Mouse (Mus musculus): ENCODE measurements around the gene Pgap1. TPM values are rescaled to one million over a fixed set of nuclear protein-coding genes. Genes with fewer than 3 reads are reported as not detected.

The Pgap1 gene
- polyA plus RNA-seq (2017; shearing (Covaris generic)): 10 to 100 TPM in 1 of 3 experiments, 1 to 10 TPM in 2; 8.0 to 14.7 (median 9.6) TPM

GRCm38 (mm10) chr1:54557301-54558229 lies at the start of gene Pgap1:
Pgap1 (minus strand) TSS chr1:54557684.
- ATAC-seq: peak; percentile 81

GRCm38 (mm10) chr1:54606936-54607335 lies 49.5 kb upstream of the Pgap1 start:
- ATAC-seq: no peak

- ATAC-seq: no peak
Observed at GRCm38 (mm10) chr1:54601692-54602091, 44.2 kb upstream of the Pgap1 start.

GRCm38 (mm10) chr1:54600275-54600674 lies 42.8 kb upstream of the Pgap1 start:
- ATAC-seq: peak; percentile 78

GRCm38 (mm10) chr1:54597594-54598217 lies 40.2 kb upstream of the Pgap1 start:
- ATAC-seq: no peak

- no peak for ATAC-seq
Observed at GRCm38 (mm10) chr1:54596151-54596550, 38.7 kb upstream of the Pgap1 start.

GRCm38 (mm10) chr1:54587076-54587475 lies 29.6 kb upstream of the Pgap1 start:
- no peak for ATAC-seq

GRCm38 (mm10) chr1:54585971-54586555 lies 28.6 kb upstream of the Pgap1 start:
- ATAC-seq: no peak

GRCm38 (mm10) chr1:54585278-54585846 lies 27.9 kb upstream of the Pgap1 start:
- ATAC-seq: peak; percentile 98

GRCm38 (mm10) chr1:54584588-54585277 lies 27.2 kb upstream of the Pgap1 start:
- ATAC-seq: peak; percentile 19

GRCm38 (mm10) chr1:54578358-54579184 lies 21.1 kb upstream of the Pgap1 start:
- no peak for ATAC-seq

GRCm38 (mm10) chr1:54569102-54569501 lies 11.6 kb upstream of the Pgap1 start:
- ATAC-seq: no peak

- no peak for ATAC-seq
Observed at GRCm38 (mm10) chr1:54563923-54564322, 6.4 kb upstream of the Pgap1 start.

GRCm38 (mm10) chr1:54556586-54557221 lies 780 bp downstream of the Pgap1 start:
- ATAC-seq: peak; percentile 6

GRCm38 (mm10) chr1:54555364-54556140 lies 1.9 kb downstream of the Pgap1 start:
- no peak for ATAC-seq

GRCm38 (mm10) chr1:54552621-54553020 lies 4.9 kb downstream of the Pgap1 start:
- ATAC-seq: no peak

GRCm38 (mm10) chr1:54545200-54545599 lies 12.3 kb downstream of the Pgap1 start:
- ATAC-seq: no peak

GRCm38 (mm10) chr1:54542920-54543319 lies 14.6 kb downstream of the Pgap1 start:
- ATAC-seq: no peak

- ATAC-seq: no peak
Observed at GRCm38 (mm10) chr1:54531170-54531569, 26.3 kb downstream of the Pgap1 start.

- ATAC-seq: no peak
Observed at GRCm38 (mm10) chr1:54523717-54524116, 33.8 kb downstream of the Pgap1 start.

Measured in inflammation-experienced regulatory T-cells, adult 6 months (primary cell).